In the genomic region with DNA sequence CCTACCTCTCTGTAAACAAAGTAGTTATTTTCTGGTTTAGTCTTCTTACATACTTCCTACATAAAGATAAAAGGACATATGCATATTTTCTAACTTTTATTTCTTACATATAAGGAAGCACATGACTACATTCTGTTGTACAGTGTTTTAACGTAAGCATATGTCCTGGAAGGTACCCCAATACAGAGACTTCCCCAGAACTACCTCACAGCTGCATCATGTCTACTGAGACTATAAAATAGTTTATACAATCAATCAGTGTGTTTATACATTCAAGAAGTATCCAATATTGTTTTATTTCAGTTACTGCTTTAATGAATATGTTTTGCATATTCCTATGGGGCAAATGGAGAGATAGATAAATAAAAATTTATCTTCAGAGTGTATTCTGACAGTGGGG, we compare ENCODE assay signal across 28 mouse cellular contexts.
"Had no signal": no experiment of that assay in that cellular context is flagged by ENCODE, and none has a peak within 500 bp of the region (broad histone marks: within the 10 kb centered on the region; RNA-seq: fewer than 3 reads in every experiment).

No protein-coding gene starts in this region.

- DNase-seq: cerebellum, adult 18-20 months; cerebellum, adult 2 months; cerebellum, adult 8-10 months; cerebellum, adult 9-10 months; cerebellum, adult 9-11 months; cerebellum, postnatal 10 days; cerebellum, postnatal 14 days; cerebellum, postnatal 25 days; cerebellum, postnatal 36 days; embryo, embryonic 11 days; forebrain, postnatal 0 days; gastrocnemius, adult 2 months; gastrocnemius, postnatal 10 days; gastrocnemius, postnatal 14 days; gastrocnemius, postnatal 25 days; gastrocnemius, postnatal 36 days; heart, adult 11 months had no signal

- H3K27me3 ChIP-seq: embryonic facial prominence, embryonic 12.5 days; embryonic facial prominence, embryonic 13.5 days; embryonic facial prominence, embryonic 15.5 days; forebrain, embryonic 12.5 days; forebrain, embryonic 13.5 days; forebrain, embryonic 15.5 days had no signal

- H3K9me3 ChIP-seq: embryonic facial prominence, embryonic 10.5 days; embryonic facial prominence, embryonic 12.5 days; embryonic facial prominence, embryonic 13.5 days; embryonic facial prominence, embryonic 15.5 days; forebrain, embryonic 10.5 days; forebrain, embryonic 12.5 days; forebrain, embryonic 13.5 days; forebrain, embryonic 15.5 days had no signal

- H3K36me3 ChIP-seq: embryonic facial prominence, embryonic 10.5 days; embryonic facial prominence, embryonic 12.5 days; embryonic facial prominence, embryonic 13.5 days; embryonic facial prominence, embryonic 15.5 days; forebrain, embryonic 10.5 days; forebrain, embryonic 12.5 days; forebrain, embryonic 15.5 days had no signal

- H3K4me3 ChIP-seq: embryonic facial prominence, embryonic 10.5 days; embryonic facial prominence, embryonic 12.5 days; embryonic facial prominence, embryonic 13.5 days; embryonic facial prominence, embryonic 15.5 days; erythroblast, embryonic 14.5 days; forebrain, embryonic 10.5 days; forebrain, embryonic 12.5 days; forebrain, embryonic 13.5 days; forebrain, embryonic 15.5 days; gastrocnemius, adult 2 months had no signal

- H3K9ac ChIP-seq: embryonic facial prominence, embryonic 12.5 days; embryonic facial prominence, embryonic 13.5 days; embryonic facial prominence, embryonic 15.5 days; forebrain, embryonic 12.5 days; forebrain, embryonic 13.5 days; forebrain, embryonic 15.5 days; forebrain, postnatal 0 days had no signal

- H3K27ac ChIP-seq: embryonic facial prominence, embryonic 10.5 days; embryonic facial prominence, embryonic 12.5 days; embryonic facial prominence, embryonic 13.5 days; embryonic facial prominence, embryonic 15.5 days; forebrain, embryonic 10.5 days; forebrain, embryonic 12.5 days; forebrain, embryonic 13.5 days; forebrain, embryonic 15.5 days; gastrocnemius, adult 2 months had no signal

- ATAC-seq: forebrain, embryonic 13.5 days; forebrain, embryonic 14.5 days; forebrain, embryonic 15.5 days; forebrain, embryonic 16.5 days; forebrain, postnatal 0 days had no signal

- H3K4me2 ChIP-seq: embryonic facial prominence, embryonic 12.5 days; embryonic facial prominence, embryonic 13.5 days; embryonic facial prominence, embryonic 15.5 days; forebrain, embryonic 12.5 days; forebrain, embryonic 13.5 days; forebrain, embryonic 15.5 days had no signal
